Mouse (Mus musculus): ENCODE measurements around the gene Hps6.
A peak's percentile ranks its signal among the peaks of the same experiment; 100 is the strongest.

Hps6 gene

DNA sequence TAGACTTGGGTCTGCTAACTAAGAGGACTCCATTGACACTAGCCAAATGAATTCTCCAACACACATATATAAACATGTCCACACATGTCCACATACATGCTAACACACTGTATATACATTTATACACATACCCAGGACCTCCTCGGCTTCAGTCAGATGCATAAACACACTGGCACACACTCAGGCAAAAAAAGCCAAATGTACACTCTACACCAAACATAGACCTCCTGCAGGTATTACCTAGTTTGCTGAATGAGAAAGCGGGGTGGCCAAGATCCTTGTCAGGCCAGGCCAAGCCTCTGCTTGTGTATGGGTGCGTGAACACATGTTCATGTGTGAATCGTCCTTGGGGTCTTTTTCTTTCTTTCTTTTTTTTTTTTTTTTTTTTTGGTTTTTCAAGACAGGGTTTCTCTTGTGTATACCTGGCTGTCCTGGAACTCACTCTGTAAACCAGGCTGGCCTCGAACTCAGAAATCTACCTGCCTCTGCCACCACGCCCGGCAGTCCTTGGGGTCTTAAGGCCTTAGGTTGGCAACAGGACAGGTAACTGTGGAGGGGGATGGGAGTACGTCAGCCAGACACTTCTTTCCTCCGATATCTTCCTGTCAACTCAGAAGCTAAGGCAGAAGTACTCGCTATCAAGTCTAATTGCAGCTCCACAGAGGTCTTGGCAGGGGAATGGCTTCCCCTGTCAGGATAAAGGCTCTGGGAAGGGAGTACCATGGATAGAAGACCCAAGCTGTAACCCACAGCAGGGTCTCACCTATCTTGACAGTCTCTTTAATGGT, 27.1 kb downstream of the Hps6 start:
- DNase-seq: no peak

DNA sequence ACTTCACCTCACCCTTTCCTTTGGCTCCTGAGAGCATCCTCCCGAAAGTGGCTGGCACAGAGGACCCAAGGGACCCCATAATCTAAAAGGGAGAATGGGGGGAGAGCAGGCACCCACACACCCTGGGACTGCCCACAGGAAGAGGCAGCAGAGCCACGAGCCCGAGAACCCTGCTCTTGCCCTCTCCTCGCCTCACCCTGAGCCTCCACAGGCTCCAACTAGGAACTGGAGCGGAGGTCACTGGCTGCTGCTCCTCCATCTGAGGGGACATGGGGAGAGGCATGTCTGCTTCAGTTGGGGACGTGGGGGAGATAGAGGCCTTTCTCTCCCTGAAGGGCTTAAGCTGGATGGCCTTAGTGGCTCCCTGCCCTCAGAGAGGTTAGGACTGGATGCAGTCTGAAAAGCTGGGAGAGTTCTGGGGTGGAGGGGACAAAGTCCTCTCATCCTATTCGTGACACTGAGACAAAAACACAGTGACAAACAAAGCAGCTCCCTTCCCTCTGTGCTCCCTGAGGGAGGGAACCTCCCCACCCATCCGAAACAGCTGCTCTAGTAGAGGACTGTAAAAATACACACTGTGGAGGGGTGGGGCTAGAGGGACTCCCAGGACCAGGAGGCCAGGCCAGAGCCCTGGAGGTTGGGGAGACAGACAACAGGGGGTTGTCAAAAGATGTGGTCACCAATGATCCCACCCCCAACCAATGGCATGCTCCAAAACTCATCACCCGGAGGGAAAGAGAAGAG, 28.6 kb downstream of the Hps6 start:
- DNase-seq: no peak

DNA sequence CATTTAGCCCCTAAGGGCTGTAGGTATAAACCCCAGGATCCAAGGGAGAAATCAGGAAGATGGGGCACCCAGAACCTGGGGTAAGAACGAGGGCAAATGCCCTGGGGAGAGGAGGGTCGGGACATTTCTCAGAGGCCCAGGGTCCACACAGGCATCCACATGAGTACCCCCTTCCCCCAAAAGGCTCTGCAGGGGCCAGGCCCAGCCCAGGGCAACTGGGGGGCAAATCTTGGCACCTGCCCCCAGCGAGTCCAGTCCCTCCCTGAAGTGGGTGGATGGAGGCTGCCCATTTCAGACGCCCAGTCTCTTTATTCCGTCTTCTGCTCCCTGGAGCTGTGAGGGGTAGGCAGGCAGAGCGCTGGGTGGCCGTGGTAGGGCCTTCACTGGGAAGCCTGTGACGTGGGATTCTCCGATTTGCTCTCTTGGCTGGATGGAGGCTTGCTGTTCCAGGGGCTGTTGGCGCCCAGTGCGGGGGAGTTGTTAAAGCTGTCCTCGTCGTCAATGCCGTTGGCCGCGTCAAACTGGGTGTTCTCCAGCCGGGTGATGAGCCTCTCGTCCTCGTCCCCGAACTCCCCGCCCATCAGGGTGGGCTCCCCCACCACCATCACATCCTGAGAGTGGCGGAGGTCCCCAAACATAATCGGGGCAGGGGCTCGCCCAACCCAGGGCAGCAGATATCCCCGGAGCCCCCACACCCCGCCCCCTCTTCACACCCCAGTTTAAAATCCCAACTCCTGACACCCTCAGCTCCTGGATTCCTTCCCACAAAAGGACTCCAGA, 29.6 kb downstream of the Hps6 start:
- no peak for DNase-seq

DNA sequence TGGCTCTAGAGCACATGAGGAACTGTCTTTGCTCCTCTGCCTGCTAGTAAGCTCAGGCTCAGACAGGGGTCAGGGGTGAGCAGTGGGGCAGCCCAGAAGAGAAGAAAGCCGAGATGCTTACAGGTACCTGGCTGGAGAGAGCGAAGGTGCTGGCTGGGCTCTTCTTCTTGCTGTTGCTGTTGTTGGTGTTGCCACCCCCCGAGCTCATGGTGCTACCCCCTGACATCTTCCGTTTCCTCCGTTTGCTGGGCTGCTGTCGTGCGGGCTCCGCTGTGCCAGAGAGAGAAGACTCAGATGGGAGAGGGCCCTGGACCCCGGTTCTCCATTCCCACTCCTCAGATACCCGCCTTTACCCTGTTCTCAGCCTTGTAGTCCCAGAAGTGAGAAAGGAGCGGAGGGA, 30.6 kb downstream of the Hps6 start:
- no peak for DNase-seq

DNA sequence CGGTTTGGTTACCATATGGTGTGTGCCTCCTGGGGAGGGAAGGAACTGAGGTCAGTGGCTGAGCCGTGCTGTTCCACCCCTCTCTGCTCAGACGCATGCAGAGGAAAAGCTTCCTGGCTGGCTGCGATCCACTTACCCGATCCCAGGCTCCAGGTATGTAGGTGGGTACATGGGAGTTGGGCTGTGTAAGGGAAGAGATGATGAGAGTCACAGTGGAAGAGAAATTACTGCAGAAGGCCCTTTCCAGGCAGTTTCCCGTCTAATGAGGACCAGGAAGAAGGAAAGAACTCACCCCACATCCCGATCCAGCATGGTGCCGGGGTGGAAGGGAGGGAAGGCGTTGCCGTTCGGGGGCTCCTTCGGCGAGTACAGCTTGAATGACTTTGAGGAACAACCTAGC, 32.7 kb downstream of the Hps6 start:
- peak; percentile 53 for DNase-seq

DNA sequence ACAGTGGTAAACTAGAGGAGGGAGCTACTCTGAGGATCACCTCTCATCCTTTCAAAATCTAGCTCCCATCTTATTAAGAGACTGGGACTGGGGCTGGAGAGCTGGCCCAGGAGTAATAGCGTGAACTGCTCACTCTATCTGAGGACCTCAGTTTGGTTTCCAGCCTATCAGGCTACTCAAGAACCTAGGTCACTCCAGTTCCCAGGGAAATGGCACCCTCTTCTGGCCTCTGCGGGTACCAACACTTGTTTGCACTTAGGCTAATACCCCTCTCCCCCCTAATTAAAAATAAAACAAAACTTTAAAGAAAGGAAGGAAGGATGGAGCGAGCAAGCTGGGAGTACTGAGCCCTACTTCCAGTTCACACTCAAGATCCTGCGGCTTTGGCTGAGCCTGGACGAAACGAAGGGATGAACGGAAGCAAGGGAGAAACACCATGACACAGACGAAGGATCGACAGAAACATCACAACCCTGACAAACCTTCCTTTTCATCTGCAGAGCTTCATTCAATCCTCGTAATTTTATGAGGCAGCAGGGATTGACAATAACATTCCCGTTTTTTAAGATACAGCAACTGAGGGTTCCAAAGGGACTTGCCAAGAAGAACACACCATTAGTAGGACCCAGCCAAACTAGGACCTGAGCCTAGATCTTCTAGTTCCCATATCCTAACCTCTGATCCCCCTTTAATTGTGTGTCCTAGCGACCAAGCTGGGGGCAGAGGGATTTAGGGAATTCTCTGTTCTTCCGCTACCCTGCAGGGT, 33.4 kb downstream of the Hps6 start:
- DNase-seq: no peak

DNA sequence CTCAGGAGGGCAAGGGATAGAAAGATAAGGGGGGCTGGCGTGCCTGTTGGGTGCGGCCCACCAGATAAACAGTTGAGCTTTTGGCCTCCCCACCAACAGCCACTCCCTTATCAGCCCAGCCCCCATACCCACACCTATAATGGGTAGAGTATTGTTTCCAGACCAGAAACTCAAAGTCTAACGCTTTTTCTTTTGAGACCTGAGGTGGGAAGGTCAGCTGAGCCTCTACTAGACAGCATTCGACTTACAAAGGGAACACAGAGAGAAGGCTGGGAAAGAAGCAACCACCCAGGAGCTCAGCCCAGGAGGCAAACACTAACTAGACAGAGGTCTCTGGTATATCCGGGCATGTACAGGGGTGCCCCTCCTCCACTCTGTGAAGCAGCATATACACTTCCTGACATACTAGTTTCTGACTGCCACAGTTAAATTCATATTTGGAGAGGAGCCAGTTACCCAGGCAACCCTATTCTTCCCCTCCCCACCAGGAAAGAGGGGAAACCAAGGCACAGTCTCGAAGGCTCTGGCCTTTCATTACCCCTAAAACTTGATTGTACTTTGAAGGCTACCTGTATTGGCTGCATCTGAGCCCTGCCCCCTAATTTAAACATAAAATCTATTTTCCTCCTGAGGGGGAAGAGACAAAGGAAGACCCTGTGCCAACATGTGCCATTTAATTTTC, 34.1 kb downstream of the Hps6 start:
- peak; percentile 38 for DNase-seq

DNA sequence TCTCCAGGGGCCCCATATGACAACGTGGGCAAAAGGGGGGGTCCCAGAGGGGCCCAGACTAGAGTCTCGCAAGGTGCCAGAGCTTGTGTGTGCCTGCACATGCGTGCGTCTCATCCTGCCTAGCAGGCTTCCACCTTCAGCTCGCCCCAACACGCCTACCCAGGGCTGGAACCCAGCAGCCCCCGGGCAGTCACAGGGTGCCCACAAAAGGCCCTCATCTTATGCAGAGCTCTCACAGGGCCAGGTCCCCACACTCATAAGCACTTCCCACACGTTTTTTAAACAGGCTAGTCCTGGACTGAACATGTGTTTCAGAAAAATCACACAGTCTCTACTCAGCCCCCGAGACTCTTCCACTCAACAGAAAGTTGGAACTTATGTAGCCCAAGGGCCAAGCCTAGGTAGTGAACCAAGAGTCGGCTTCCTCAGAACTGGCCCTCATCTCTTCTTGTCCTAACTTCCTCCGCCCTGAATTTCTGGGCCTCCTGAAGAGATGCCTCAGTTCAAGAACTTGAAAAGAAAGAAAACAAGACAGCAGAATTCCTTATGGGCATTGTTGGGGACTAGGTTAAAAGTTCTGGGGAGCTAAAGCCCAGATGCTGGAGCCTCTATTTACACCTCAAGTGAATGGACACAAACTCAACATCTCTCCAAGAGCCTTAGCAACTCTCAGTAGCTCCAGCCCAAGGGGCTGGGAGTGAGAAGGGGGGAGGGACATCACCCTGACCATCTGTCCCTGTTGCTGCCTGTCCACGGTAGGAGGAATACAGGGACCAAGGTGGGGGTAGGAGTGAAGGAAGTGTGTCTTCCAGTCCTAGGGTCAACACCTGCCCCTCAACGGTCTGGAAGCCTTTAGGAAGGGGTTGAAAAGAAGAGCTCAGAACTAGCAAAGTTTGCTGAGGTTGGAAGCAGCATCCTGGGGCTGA, 34.9 kb downstream of the Hps6 start:
- peak; percentile 66 for DNase-seq

DNA sequence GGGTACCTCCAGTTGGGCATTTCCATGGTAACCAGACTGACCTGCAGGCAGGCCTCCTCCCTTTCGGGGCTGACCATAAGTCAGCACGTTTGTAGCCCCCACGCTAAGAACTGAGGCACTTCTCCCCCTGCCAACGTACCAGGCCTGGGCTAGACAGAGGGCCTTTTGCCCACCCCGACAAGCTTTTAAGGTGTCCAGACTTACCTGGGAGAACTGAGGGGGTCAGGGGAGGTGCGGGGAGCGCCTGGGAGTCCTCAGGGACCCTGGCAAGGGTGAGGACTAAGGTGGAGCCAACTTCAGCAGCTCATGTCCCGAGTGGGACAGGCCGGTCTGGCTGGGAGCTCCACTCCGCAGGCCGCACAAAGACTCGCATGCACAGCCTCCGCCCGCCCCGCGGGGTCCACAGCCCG, 35.5 kb downstream of the Hps6 start:
- DNase-seq: peak; percentile 75

DNA sequence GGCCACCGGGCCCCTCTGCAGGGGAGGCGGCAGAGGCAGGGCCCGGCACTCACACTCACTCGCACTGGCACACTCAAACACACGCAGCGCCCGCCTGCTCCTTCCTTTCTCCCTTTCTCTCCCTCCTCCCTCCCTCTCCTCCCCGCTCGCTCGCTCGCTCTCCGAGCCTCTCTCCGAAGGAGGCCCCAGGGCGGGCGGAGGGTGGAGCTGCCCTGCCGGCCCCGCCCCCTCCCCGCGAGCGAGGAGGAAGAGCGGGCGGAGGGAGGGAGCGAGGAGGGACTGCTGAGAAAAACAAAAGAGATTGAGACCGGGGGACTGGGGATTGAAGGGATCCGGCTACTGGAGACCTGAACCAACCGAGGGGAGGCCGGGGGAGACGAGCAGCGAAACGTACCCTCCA, 36.2 kb downstream of the Hps6 start:
- peak; percentile 88 for DNase-seq

DNA sequence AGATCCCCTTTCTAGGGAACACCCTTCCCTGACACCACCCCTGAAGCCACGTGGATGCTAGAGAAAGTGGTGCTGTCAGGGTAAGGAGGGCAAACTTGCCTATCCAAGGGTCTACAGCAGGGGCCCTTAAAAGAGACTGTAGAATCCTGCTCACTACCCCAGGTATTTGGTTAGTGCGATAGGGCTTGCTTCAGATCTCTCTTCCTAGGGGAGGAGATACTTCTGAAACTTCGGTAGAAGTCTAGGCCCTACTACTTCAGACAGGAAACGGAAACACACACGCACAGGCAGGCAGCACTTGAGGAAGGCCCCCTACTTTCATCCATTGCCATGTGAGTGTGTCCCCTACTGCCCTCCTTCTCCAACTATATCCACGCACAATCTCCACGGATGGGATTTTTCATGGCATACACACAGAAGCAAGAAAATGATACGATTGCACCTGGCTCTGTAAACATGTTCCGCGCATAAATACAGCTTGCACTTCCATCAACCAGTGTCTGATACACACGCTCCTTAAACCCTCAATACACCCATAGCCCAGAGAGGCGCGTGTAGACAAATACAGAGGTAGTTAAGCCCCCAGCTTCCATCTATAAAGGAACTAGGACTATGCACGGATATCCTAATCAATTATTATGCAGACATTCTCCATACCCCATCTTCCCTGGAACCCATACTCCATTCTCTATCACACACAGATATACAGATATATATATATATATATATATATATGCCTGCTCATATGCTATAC, 37.0 kb downstream of the Hps6 start:
- DNase-seq: no peak

DNA sequence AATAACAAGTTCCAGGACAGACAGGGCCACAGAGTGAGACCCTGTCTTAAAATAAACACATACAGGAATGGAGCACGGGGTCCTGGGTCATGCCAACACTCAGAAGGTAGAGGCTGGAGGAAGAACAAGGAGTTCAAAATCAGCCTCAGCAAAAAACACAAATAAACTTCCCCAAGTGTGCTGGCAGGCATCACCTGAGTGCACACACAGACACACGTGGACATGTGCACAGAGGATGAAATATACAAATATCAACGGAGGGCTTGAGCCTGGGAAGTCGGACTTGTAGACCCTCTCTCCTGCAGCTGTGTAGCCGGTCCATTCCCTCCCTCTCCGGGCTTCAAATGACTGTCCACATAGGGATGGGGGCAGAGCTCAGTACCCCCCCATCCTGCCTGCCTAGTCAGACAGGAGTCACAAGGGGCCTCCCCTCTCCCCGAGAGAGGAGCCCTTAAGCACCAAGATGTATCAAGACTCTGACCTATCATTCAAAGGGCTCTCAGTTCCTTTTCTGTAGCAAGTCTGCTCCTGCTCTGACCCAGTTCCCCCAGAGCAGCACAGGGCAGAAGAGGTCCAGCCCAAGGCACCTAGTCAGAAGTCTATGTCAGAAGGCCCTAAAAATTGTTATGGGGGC, 38.1 kb downstream of the Hps6 start:
- DNase-seq: no peak

DNA sequence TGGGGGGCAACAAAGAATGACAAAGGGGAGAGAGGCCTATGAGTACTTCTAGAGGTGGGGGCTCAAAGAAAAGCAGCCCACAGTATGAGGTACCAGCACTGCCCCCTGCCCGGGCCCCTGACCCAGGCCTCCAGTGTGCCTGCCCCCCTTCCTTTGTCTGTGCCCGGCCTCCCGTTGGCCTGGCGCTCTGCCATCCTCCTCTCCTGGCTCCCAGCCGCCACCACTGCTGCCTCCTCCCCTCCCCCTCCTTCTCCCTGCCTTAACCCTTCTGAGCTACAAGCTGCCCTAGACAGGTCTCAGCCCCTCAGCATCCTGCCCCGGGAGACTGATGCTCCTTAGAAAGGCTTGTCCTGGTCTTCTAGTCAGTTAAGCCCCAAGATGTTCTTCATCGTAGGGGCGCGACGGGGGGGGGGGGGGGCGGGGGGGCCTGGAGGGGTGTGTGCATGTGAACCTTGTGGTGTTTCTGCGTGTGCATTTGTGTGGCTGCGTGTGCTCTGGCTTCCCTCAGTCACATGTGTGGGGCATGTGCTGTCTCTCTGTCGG, 38.7 kb downstream of the Hps6 start:
- DNase-seq: peak; percentile 86

DNA sequence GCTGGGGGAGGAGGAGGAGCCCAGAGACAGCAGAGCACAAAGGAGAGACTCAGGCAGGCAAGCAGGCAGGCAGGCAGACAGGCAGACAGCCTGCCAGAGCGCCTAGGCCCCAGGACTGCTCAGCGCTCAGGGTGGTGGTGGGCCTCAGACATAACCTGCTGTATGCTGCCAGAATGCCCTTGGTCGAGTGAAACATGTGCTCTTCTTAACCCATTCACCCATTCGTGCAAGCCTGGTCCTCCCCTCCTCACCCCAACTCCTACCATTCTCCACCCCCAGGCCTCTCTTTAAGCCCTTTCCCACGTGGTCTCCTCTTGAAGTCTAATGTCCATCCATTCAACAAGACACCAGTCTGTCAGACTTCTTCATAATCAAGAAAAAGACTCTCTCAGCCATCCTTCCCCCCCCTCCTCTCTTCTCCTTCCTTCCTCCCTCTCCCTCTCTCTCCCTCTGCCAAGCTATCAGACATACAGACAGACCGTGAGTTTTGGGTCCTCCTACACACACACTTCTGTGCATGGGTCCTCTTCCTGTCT, 39.2 kb downstream of the Hps6 start:
- DNase-seq: peak; percentile 76

DNA sequence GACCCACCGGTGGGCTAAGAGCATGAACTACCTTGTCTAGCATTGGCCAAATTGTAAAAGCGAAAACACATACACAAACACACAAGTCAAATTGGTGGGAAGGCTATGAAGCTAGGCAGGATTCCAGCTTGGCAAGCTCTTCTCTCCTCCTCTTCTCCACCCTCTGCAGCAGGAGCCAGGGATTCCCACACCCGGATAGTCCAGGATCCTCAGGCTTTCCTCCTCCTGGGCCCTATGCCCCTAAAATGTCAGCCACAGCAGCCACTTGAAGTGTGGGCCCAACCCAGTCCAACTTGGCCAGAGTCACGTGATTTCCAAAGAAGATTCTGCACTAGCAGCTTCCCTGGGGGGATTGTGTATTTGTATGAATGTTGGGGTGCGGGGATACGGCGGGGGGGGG, 40.1 kb downstream of the Hps6 start:
- peak; percentile 75 for DNase-seq

DNA sequence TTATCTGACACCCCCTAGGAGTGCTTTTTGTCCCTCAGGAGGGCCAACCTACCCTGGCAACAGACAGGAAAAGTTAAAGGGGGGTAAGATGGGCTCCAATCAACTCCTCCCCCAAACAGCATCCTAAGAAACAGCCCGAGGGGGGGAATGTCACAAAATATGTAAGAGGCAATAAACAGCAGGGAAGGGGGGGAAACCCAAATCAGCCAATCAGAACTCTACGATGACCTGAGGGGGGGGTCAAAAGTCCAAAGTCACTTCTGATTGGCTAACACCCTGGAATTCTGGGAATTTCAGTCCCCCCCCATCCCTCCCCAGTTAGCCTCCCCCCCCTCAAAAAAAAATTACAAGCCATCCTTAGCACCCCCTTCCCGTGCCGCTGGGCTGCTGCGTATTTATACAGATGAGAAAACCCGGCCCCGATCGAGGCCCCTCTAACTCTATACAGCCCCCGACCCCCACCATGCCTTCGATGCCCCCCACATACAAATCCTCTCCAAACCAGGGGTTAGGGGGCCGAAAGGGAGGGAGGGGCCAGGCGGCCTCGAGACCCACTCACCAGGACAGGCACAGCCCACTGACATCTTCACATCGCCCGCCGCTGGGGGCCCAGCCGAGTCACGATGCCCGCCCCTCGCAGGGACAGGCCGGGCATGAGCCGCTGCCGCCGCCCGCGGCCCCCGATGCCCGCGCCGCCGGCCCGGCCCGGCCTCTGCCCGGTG, 41.1 kb downstream of the Hps6 start, which contains the start of gene Pprc1:
Gene Pprc1, plus strand, starts transcription at position 616 of the 722 bp plus-strand sequence.
- DNase-seq: peak; percentile 72

DNA sequence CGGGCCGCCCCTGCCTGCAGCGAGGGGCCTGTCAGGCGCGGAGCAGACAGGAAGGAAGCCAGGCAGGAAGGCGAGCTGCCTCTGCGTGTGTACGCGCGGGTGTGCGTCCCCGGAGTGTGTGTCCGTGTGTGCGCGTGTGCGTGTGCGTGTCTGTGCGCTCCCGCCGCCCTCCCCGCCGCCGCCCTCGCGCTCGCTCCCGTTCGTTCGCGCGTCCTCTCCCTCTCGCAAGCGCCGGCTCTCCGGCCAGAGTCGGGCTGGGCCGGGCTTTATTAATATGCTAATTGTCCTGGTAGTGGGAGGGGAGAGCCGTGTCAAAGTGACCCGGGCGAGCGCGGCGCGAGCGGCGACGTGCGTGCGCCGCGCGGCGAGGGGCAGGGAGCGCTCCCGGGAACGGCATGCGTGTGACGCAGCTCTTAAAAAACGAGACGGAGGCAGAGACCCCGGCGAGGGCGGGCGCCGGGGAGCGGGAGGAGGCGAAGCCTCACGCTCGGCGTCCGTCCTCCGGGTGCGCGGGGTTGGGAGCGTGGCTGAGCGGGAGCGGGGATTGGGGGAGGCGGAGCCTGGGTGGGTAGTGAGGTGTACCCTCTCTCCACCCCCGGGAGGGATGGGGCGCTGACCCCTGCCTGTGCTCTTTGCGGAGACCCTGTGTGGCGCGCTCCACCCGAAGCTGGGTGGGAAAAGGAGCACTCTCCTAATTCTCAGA, 41.8 kb downstream of the Hps6 start, which contains the start of gene Ldb1:
Gene Ldb1, minus strand, starts transcription at position 222 of the 703 bp plus-strand sequence.
- DNase-seq: peak; percentile 94

Data from cerebellum, adult 11-12 months (tissue).